Mouse (Mus musculus) testis, postnatal 14 days (tissue): ENCODE measurements around the gene Myh7b.
A peak's percentile ranks its signal among the peaks of the same experiment; 100 is the strongest.
"Not testable (repeated sequence)": the region's sequence is repeated elsewhere in the genome, so short reads cannot be mapped to it uniquely, and the experiment has no call there.

Source experiments
- DNase-seq: peaks from one replicate; pipeline ENCODE4 v3.0.0; 2021; ENCODE audit warnings: low spot score

Myh7b gene

GRCm38 (mm10) chr2:155604560-155605235 is 6.3 kb upstream of the Myh7b start:
- no peak for DNase-seq

DNA sequence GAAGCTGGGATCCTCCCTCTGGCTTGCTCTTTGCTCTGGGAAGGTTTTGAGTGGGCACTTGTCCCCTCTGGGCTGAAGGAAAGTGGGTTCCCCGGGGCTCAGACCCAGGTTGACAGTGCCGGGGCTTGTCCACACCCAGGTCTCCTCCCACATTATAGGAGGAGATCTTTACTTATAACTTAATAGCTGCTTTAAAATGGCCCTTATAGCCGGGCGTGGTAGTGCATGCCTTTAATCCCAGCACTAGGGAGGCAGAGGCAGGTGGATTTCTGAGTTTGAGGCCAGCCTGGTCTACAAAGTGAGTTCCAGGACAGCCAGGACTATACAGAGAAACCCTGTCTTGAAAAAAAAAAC is 5.8 kb upstream of the Myh7b start:
- not testable (repeated sequence) for DNase-seq

DNA sequence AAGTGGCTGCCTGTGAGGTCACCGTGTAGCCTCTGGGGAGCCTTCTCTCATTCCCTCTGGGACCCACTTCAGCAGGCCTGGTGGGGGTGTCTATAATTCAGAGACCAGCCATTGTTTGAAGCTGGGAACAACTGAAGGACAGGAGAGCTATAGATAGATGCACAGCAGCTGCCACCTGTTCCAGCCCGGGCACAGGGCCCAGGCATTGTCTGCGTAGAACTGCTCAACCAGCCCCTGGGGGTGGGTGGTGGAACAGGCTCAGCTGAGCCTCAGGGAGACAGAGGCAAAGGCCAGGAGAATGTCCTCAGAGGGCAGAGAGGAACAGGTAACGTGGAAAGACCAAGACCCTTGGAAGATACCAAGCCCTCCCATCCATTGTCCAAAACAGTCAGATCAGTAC is 4.7 kb upstream of the Myh7b start:
- no peak for DNase-seq

- no peak for DNase-seq
Measured at GRCm38 (mm10) chr2:155611834-155612550, 980 bp downstream of the Myh7b start.

- DNase-seq = peak; percentile 55
Measured at GRCm38 (mm10) chr2:155613326-155613755, 2.3 kb downstream of the Myh7b start.

DNA sequence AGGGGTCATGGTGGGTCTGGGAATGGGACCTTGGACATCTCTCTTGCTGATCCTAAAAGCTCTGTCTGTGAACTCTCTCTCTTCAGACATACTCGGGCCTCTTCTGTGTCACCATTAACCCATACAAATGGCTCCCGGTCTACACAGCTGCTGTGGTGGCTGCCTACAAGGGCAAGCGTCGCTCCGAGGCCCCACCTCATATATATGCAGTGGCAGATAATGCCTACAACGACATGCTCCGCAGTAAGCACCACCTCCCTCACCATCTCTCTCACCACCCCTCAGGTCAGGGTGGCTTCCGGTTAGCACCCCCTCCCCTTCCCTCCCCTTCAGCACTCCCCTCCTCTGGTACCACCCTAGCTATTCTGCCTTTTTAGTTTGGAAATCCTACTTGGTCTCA is 2.9 kb downstream of the Myh7b start:
- DNase-seq = no peak

- DNase-seq = no peak
Measured at GRCm38 (mm10) chr2:155616971-155617370, 6.0 kb downstream of the Myh7b start.

GRCm38 (mm10) chr2:155619817-155620216 is 8.8 kb downstream of the Myh7b start:
- peak; percentile 86 for DNase-seq

GRCm38 (mm10) chr2:155622606-155623005 is 11.6 kb downstream of the Myh7b start:
- no peak for DNase-seq

GRCm38 (mm10) chr2:155623996-155624395 is 13.0 kb downstream of the Myh7b start:
- DNase-seq = no peak

DNA sequence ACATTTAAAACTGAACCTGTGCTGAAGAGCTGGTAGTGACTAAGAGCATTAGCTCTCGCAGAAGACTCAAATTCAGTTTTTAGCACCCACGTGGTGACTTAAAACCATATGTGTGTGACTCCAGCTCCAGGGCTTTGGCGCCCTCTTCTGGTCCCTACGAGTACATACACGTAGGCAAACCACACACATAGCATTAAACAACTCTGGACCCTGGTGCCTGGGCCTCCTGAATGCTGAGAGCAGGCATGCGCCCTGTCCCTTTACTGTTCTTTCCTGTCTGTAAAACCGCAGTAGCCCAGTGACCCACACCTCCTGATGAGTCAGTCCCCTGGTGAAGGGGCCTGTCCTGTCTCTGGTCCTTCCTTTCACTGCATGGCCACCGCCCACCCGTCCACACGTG is 13.7 kb downstream of the Myh7b start:
- no peak for DNase-seq

GRCm38 (mm10) chr2:155626277-155626676 is 15.3 kb downstream of the Myh7b start:
- no peak for DNase-seq

DNA sequence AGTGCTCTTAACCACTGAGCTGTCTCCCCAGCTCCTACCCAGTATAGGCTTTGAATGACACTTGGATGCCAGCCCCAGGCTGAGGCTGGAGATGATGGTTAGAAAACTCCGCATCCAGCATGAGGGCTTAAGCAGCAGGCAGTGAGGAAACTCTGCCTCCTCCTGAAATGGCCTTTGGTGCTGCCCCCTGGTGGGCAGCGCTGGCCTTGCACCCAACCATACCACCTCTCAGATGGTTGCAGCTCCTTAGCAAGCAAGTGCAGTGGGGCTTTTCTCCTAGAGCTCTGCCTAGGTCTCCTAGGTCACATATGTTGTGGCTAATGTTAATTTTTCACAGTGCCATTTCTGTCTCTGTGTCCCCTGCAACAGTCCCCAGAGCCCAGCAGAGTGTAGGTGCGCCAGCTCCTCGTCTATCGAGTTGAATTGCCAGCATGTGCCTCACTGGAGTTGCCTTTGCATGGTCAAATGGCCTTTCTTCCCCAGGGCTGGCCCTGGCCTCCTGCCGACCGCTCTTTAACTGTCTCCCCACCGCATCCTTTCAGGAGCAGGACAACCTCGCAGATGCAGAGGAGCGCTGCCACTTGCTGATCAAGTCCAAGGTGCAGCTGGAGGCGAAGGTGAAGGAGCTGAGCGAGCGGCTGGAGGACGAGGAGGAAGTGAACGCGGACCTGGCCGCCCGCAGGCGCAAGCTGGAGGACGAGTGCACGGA is 16.2 kb downstream of the Myh7b start:
- peak; percentile 73 for DNase-seq

DNA sequence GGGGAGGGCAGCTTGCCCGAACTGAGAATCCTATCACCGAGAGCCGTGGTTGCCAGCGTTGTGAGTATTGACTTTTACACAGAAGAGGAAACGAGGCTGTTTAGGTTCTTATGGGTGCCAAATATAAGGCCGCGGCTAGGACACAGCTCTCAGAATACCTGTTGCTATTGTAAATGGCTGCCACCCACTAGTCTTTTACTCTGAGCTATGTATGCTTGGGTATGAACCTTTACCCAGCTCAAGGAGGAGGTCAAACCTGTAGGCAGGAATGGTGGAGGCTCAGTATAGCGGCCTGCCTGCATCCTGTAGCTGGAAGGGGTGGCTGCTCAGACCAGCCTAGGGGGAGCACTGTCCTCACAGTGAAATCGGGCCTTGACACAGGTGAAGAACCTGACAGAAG is 17.1 kb downstream of the Myh7b start:
- no peak for DNase-seq

- no peak for DNase-seq
Measured at GRCm38 (mm10) chr2:155628519-155628918, 17.5 kb downstream of the Myh7b start.

DNA sequence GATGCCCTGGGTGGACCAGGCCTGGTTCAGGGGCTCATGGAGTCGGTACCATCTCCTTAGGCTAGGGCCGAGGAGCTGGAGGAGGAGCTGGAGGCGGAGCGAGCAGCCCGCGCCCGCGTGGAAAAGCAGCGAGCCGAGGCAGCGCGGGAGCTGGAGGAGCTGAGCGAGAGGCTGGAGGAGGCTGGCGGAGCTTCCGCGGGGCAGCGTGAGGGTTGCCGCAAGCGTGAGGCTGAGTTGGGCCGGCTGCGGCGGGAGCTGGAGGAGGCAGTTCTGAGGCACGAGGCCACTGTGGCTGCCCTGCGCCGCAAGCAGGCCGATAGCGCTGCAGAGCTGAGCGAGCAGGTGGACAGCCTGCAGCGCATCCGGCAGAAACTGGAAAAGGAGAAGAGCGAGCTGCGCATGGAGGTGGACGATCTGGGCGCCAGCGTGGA is 18.2 kb downstream of the Myh7b start:
- no peak for DNase-seq

DNA sequence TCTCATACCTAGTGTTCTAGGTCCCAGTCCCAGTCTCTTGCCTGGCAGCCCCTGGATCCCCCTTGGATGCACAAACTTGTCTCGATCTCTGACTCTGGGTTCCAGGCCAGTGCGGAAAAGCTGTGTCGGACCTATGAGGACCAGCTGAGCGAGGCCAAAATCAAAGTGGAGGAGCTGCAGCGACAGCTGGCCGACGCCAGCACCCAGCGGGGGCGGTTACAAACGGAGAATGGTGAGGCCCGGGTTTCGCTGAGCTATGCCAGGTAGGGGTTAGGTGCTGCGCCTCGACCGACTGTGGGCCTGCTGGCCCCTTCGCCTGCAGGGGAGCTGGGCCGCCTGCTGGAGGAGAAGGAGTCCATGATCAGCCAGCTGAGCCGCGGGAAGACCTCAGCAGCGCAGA is 19.1 kb downstream of the Myh7b start:
- no peak for DNase-seq

DNA sequence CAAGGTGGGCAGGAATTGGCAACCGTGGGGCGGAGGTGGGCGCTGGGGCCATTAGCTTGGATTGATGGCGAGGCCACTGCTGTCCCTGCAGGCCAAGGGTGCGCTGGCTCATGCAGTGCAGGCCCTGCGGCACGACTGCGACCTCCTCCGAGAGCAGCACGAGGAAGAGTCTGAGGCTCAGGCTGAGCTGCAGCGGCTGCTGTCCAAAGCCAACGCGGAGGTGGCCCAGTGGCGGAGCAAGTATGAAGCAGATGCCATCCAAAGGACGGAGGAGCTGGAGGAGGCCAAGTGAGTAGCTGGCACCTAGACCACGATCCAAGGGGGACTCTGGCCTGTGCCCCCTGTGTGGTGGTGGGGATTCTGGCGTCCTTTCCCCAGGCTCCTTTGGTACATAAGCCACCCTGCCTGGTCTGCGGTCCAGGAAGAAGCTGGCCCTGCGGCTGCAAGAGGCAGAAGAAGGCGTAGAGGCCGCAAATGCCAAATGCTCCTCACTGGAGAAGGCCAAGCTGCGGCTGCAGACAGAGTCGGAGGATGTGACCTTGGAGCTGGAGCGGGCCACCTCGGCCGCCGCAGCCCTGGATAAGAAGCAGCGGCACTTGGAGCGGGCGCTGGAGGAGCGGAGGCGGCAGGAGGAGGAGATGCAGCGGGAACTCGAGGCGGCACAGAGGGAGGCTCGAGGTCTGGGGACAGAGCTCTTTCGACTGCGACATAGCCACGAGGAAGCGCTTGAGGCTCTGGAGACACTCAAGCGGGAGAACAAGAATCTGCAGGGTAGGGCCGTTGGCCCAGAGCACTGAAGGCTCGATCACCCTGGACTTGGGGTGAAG is 19.8 kb downstream of the Myh7b start:
- DNase-seq = peak; percentile 51

DNA sequence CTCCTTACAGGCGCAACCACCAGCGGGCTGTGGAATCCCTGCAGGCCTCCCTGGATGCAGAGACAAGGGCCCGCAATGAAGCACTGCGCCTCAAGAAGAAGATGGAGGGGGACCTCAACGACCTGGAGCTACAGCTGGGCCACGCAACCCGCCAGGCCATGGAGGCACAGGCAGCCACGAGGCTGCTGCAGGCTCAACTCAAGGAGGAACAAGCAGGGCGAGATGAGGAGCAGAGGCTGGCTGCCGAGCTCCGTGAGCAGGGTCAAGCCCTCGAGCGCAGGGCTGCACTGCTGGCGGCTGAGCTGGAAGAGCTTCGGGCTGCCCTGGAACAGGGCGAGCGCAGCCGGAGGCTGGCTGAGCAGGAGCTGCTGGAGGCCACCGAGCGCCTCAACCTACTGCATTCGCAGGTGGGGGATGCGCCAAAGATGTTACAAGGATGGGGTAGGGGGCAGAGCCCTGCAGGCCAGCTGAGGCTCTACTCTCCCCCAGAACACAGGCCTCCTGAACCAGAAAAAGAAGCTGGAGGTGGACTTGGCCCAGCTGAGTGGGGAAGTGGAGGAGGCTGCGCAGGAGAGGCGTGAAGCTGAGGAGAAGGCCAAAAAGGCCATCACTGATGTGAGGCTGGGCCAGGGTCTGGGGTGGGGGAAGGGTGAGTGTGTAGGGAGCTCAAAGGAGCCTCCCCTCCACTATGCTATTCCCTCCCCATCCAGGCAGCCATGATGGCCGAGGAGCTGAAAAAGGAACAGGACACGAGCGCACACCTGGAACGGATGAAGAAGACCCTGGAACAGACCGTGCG is 21.3 kb downstream of the Myh7b start:
- DNase-seq = no peak

DNA sequence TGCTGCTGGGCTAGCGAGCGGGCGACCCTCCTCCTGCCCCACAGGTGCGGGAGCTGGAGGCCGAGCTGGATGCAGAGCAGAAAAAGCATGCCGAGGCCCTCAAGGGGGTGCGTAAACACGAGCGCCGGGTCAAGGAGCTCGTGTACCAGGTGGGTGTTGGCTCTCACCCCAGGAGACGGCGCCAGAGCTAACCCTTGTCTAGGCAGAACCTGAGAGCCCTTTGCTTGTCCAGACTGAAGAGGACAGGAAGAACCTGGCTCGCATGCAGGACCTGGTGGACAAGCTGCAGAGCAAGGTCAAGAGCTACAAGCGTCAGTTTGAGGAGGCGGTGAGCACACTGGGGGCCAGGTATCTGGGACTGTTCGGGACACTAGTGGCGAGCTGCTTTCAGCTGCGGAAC is 22.1 kb downstream of the Myh7b start:
- DNase-seq = no peak

DNA sequence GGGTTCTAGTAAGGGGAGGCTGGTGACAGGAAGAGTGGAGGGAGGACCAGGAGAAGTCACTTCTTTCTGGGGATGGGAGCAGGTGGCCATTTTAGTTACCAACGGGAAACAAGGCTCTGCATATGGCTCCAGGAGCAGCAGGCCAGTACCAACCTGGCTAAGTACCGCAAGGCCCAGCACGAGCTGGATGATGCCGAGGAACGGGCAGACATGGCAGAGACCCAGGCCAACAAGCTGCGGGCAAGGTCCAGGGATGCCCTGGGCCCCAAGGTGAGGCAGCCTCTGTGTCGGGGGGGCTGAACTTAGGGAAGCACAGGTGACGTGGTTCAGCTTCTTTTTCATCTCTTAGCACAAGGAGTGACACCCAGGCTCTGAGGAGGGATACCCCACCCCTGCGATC is 22.7 kb downstream of the Myh7b start:
- no peak for DNase-seq
